Mouse (Mus musculus) liver, adult 2 months (tissue): ENCODE results near the gene Atp5c1. TPM values are rescaled to one million over a fixed set of nuclear protein-coding genes. Genes with fewer than 3 reads are reported as not detected.

Experiments used
- DNase-seq: peaks from one replicate; pipeline ENCODE4 v3.0.0-alpha.2; 2011; ENCODE audit warnings: low read depth, low spot score; ENCODE audit errors: extremely low read depth
- H3K27ac ChIP-seq: fragments of 200-500 bp; replicated peaks from 2 replicates; pipeline ENCODE4 v1.5.1; 2012; ENCODE audit warnings: low read depth, mild to moderate bottlenecking, control low read depth, inconsistent platforms, low read length; ENCODE audit not compliant: insufficient read depth
- H3K27me3 ChIP-seq: fragments of 200-500 bp; 2 replicates; pipeline ENCODE4 v1.6.1; 2012; ENCODE audit warnings: mild to moderate bottlenecking, moderate library complexity, low read length, inconsistent platforms; ENCODE audit not compliant: control insufficient read depth, insufficient read depth
- H3K36me3 ChIP-seq: fragments of 200-500 bp; 2 replicates; pipeline ENCODE4 v1.6.1; 2012; ENCODE audit warnings: low read length, inconsistent platforms; ENCODE audit not compliant: control insufficient read depth, insufficient read depth
- H3K4me1 ChIP-seq: fragments of 200-500 bp; 2 replicates; pipeline ENCODE4 v1.6.1; 2011; ENCODE audit warnings: low read length; ENCODE audit not compliant: control insufficient read depth, insufficient read depth
- H3K4me3 ChIP-seq: fragments of 200-500 bp; 2 replicates; pipeline ENCODE4 v1.5.1; 2011; ENCODE audit warnings: low read depth, mild to moderate bottlenecking, control low read depth, low read length, moderate library complexity; ENCODE audit not compliant: insufficient read depth
- H3K79me2 ChIP-seq: fragments of 200-500 bp; 2 replicates; pipeline ENCODE4 v1.6.1; 2012; ENCODE audit warnings: inconsistent platforms, mild to moderate bottlenecking, low read length, moderate library complexity; ENCODE audit not compliant: control insufficient read depth, insufficient read depth
- H3K9ac ChIP-seq: fragments of 200-500 bp; 2 replicates; pipeline ENCODE4 v1.6.1; 2012; ENCODE audit warnings: low read depth, mild to moderate bottlenecking, control low read depth, inconsistent platforms, low read length
- CTCF ChIP-seq: fragments of 200-500 bp; IDR thresholded peaks from 2 replicates; pipeline ENCODE4 v1.5.1; 2011; ENCODE audit warnings: low read depth, low read length, control low read depth
- POLR2A ChIP-seq: fragments of 200-500 bp; IDR thresholded peaks from 2 replicates; pipeline ENCODE4 v1.6.1; 2011; ENCODE audit warnings: low read length, control low read depth; ENCODE audit not compliant: insufficient read depth; ENCODE audit errors: extremely low read depth
- WGBS: fragments of 180-500 bp; shearing (Covaris S2); methylation state at CpG from one replicate; pipeline ENCODE4 v1.1.7; 2018; 5-methylcytosine and 5-hydroxymethylcytosine counted together
- polyA plus RNA-seq: library from polyadenylated mRNA; depleted of rRNA; stranded (reverse); fragments of >200 nt; gene quantifications from 2 replicates; pipeline ENCODE4 v1.2.3, GENCODE M21; 2012
- total RNA-seq: library from RNA; depleted of rRNA; stranded (reverse); fragments of >200 nt; gene quantifications from 2 replicates; pipeline ENCODE4 v1.2.3, GENCODE M21; 2014

Atp5c1 gene
- total and polyA plus RNA-seq, 2 experiments: 314 to 559 TPM

- Histone ChIP-seq H3K4me1 (no peaks in the 10 kb centered on the region), H3K9ac (peak overlapping the region; percentile 60), H3K4me3 (peak overlapping the region; percentile 92), H3K36me3 (no peaks in the 10 kb centered on the region), H3K79me2 (peaks cover 14% of the 10 kb centered on the region; the same call in 1 of the 2 replicates), H3K27me3 (no peaks in the 10 kb centered on the region), H3K27ac (peak overlapping the region; percentile 26; the same call in 1 of the 2 replicates)
- WGBS: 8% methylated on average over 10 of the region's 10 CpGs
- peak; percentile 57 for DNase-seq
- TF ChIP-seq CTCF (no peak), POLR2A (no peak)
Observed at GRCm38 (mm10) chr2:10049456-10049855, 30.9 kb downstream of the Atp5c1 start.

DNA sequence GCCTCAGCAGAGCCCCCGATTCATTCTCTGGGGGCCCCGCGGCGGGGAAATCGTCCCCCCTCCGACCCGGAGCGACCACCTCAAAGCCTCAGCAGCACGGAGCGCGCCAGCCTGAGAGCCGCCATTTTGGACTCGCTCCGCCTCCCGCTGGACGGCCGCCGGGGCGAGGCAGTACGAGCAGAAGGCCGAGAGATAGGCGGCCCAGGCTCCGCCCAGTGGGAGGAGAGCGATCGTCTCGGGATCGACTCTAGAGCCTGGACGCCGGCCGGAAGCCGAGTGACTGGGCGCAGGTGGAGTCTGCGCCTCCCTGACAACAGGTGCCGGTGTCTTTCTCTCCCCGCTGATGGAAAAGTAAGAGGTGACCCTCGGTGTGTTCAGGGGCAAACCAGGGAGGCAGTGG lies 31.8 kb downstream of the Atp5c1 start, which contains the start of gene Taf3:
TSS of gene Taf3 (minus strand) at position 136 of the 400 bp plus-strand sequence.
- Histone ChIP-seq H3K27ac (peak within 1 kb of the TSS; percentile 26; the same call in 1 of the 2 replicates), H3K4me3 (peak within 1 kb of the TSS; percentile 92), H3K9ac (peak within 1 kb of the TSS; percentile 87), H3K4me1 (no peaks in the 10 kb centered on the region), H3K79me2 (peaks cover 17% of the 10 kb centered on the region; the same call in 1 of the 2 replicates), H3K36me3 (no peaks in the 10 kb centered on the region), H3K27me3 (no peaks in the 10 kb centered on the region)
- 0% methylated on average over 36 of the region's 36 CpGs for WGBS
- DNase-seq: peak; percentile 80
- TF ChIP-seq CTCF: no peak
- TF ChIP-seq POLR2A: peak; percentile 50; the same call in 1 of the 2 replicates

- no peak for TF ChIP-seq POLR2A
- TF ChIP-seq CTCF: peak; percentile 40; the same call in 1 of the 2 replicates
- no peaks in the 10 kb centered on the region for H3K36me3 ChIP-seq
- no peaks in the 10 kb centered on the region for H3K27me3 ChIP-seq
- peak; percentile 35 for DNase-seq
- no peaks in the 10 kb centered on the region for H3K4me1 ChIP-seq
- H3K9ac ChIP-seq: peak overlapping the region; percentile 87
- H3K27ac ChIP-seq: 0 out of 2 replicates have a peak overlapping the region, but pooled peaks have one; percentile 10
- WGBS: under 1% methylated on average over 47 of the region's 47 CpGs
- H3K79me2 ChIP-seq: peaks cover 17% of the 10 kb centered on the region; the same call in 1 of the 2 replicates
- peak overlapping the region; percentile 92 for H3K4me3 ChIP-seq
Observed at GRCm38 (mm10) chr2:10047758-10048436, 32.4 kb downstream of the Atp5c1 start.

GRCm38 (mm10) chr2:10034976-10035375 lies 45.3 kb downstream of the Atp5c1 start:
- WGBS: 88% methylated on average over 3 of the region's 3 CpGs
- Histone ChIP-seq H3K9ac (no peak overlapping the region), H3K79me2 (peaks cover 7% of the 10 kb centered on the region; the same call in 1 of the 2 replicates), H3K27ac (no peak overlapping the region), H3K4me1 (peaks cover 5% of the 10 kb centered on the region; the same call in 1 of the 2 replicates), H3K27me3 (no peaks in the 10 kb centered on the region), H3K4me3 (no peak overlapping the region), H3K36me3 (no peaks in the 10 kb centered on the region)
- TF ChIP-seq CTCF (no peak), POLR2A (no peak)
- DNase-seq: no peak

DNA sequence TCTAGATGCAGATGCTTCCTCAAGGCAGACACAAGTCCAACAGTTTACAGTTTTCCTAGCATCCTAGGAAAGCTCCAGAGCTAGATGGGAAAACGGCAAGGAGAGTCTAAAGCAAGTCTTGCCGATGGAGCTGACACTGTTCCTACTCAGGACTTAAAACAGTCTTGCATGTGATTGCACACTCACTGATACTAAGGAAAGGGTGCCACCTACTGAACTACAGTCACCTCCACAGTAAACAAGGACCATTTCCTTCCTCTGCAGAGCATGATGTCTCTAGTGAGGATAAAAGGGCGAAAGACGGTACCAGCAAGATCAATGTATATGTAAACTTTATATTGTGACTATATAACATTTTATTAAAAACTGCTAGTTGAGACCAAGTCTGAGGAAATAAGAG lies 46.6 kb downstream of the Atp5c1 start:
- DNase-seq: peak; percentile 22
- H3K27me3 ChIP-seq: no peaks in the 10 kb centered on the region
- WGBS: 39% methylated on average over 4 of the region's 4 CpGs
- H3K79me2 ChIP-seq: peaks cover 7% of the 10 kb centered on the region; the same call in 1 of the 2 replicates
- H3K9ac ChIP-seq: no peak overlapping the region
- no peak overlapping the region for H3K4me3 ChIP-seq
- peaks cover 5% of the 10 kb centered on the region; the same call in 1 of the 2 replicates for H3K4me1 ChIP-seq
- TF ChIP-seq POLR2A: no peak
- TF ChIP-seq CTCF: 0 out of 2 replicates have a peak, but pooled peaks have one; percentile 3
- H3K36me3 ChIP-seq: no peaks in the 10 kb centered on the region
- H3K27ac ChIP-seq: no peak overlapping the region

DNA sequence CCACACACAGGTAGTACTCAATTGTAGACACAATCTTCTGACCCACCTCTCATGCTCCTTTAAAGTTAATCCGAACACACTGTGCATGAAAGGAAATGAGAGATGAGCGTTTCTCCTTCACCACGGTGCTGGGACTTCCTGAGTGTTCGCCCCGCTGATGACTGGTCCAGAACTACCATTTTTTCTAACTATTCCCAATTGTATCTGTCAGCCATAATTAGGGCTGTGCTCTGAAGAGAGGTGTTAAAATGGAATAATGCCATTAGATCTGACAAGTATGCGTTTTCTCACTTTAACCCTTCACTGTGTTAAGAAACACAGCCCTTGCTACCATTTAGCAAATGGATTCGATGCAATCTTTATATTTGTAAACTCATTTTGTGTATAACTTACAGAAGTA lies 50.6 kb downstream of the Atp5c1 start:
- DNase-seq: no peak
- Histone ChIP-seq H3K36me3 (no peaks in the 10 kb centered on the region), H3K27me3 (no peaks in the 10 kb centered on the region), H3K79me2 (peaks cover 17% of the 10 kb centered on the region; the same call in 1 of the 2 replicates), H3K9ac (no peak overlapping the region), H3K4me3 (no peak overlapping the region), H3K4me1 (peaks cover 5% of the 10 kb centered on the region; the same call in 1 of the 2 replicates), H3K27ac (no peak overlapping the region)
- WGBS: 83% methylated on average over 7 of the region's 7 CpGs
- TF ChIP-seq CTCF (no peak), POLR2A (no peak)
